Mouse (Mus musculus): ENCODE data around the gene Khdrbs2. TPM values are rescaled to one million over a fixed set of nuclear protein-coding genes. Genes with fewer than 3 reads are reported as not detected.

Khdrbs2 gene
- total RNA-seq, 2 experiments from 2014 or later = not detected

DNA sequence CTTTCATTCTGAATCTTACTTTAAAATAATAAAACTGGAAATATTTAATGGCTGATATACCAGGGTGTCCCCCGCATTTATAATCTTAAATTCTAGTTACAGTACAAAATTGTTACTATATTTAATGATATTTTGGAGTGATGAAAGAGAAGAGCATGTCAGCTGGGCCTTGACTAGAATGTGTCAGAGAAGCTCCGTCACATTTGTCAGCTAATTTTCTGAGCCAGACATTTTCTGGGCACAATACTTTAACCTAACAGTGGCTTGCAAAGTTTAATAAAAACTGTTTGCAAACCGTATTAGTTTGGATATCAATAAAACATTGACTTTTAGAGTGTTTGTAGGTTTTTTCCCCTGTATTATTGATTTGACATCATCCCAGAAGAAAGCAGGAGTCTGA, 380.9 kb downstream of the Khdrbs2 start:
- no peak for TF ChIP-seq CTCF (IDR thresholded peaks at IDR 0.05)
- H3K27ac ChIP-seq = no peak overlapping the region
- intact Hi-C loops (cut with DNase I) = no loop called here
- DNase-seq = no peak
- no peak overlapping the region for H3K4me3 ChIP-seq

DNA sequence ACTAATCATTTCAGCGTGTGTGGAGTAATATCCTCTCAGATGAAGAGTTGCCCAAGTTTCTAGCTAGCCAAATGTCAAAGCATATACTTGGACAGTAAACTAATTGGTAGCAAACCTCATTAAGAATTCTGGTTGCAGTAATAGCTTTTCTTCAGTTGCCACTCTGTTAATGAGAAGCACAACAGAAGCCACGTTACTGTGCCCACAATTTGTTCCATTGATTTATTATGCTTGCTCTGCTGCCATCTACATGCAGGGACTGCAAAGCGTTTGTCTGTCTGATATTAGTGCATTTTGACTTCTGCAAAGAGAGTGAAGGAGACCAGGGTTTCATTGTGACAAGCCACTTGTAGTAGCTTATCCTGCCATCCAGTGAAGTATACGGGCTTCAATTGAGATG, 381.4 kb downstream of the Khdrbs2 start:
- Histone ChIP-seq H3K27ac (no peak overlapping the region), H3K4me3 (no peak overlapping the region)
- no peak for TF ChIP-seq CTCF (IDR thresholded peaks at IDR 0.05)
- no peak for DNase-seq
- intact Hi-C loops (cut with DNase I) = no loop called here

DNA sequence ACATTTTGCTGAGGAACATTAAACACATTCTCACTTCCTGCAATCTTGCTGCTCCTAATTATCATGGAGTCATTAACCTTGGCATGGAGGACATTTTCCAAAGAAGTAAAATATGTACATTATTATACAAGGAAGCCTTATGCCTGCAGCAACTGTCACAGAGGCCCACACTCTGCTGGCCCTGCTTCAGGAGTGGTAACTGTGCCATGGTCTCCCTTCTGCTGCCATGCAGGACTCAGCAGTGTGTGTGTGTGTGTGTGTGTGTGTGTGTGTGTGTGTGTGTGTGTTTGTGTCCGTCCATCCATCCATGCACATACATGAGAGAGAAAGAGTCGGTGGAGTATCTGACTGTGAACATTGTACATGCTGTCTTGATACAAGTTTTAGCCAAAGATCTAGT, 396.4 kb downstream of the Khdrbs2 start:
- intact Hi-C loops (cut with DNase I) = no loop called here
- no peak for TF ChIP-seq CTCF (IDR thresholded peaks at IDR 0.05)
- DNase-seq = no peak
- Histone ChIP-seq H3K27ac (no peak overlapping the region), H3K4me3 (no peak overlapping the region)

DNA sequence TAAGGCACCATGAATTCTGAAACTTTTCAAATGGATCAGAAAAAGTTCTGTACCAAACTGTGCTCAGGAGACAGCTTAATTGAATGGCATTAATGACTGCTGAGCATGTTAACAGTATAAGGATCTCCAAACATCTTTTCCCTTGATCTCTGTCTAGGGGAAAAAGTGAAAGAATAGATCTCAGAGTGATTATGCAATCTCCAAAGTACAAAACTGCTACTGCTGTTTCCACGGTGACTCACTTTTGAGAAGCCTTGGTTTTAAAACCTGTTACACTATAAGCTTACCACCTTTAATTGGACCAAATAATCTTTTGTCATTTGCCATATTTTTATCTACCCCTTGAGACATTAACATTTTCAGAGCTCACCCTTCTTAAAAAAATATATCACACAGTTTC, 453.5 kb downstream of the Khdrbs2 start:
- no peak for TF ChIP-seq CTCF (IDR thresholded peaks at IDR 0.05)

DNA sequence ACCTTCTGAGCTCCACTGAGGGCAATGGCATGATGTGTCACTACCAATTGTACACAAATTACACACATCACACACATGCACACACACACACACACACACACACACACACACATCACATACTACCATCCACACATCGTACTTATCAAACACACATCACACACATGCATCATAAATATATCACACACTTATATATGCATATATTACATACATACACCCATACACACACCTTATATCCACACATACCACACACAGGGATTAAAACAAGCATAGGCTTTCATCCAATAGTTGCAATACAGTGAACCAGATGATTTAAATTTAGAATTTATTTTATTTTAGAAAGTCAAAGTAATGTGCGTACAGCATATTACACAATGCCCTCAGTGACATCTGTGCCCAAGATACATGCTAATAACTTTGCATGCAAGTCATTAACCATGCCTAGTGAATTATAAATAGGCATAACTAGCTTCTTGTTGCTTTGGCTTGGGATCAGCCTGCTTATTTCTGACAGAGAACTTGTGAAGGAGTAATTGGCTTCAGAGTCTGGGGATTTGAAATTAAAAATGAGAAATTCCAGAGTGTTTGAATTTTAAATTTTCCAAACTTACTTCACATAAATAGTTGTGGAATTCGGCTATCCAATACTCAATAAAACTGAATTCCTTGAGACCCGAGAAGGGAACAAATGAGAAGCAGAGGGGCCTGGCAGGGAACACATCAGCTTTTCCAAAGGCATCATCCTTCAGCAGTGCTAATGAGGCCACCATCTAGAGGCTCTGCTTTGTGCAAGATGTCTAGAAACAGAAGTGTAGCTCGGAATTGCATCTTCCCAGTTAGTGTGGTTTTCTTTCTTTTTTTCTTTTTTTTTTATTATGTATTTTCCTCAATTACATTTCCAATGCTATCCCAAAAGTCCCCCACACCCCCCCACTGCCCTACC, 460.2 kb downstream of the Khdrbs2 start:
- H3K27ac ChIP-seq = no peak overlapping the region
- intact Hi-C loops (cut with DNase I) = no loop called here

More for the DNA sequence above, 453.5 kb downstream of the Khdrbs2 start:
- Histone ChIP-seq H3K4me3 (no peak overlapping the region), H3K27ac (no peak overlapping the region)
- intact Hi-C loops (cut with DNase I) = no loop called here
- no peak for DNase-seq

DNA sequence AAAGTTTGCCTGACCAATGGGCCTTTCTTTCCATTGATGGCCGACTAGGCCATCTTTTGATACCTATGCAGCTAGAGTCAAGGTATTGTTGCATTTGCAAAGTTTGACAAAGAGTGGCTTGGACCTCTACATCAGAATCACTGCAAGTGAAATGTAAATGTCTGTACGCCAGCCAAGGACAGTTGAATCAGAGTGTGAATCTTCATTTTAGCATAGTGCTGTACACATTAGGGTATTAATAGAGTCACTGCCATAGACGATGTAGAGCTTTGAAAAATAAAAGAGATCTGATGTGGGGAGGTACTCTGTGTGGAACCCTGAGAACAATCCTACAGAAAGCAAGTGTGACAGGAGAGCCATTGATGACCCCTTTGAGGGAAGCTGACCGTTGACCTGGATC, 460.9 kb downstream of the Khdrbs2 start:
- no peak for DNase-seq
- TF ChIP-seq CTCF (IDR thresholded peaks at IDR 0.05) = no peak
- no peak overlapping the region for H3K27ac ChIP-seq
- intact Hi-C loops (cut with DNase I) = no loop called here
- no peak overlapping the region for H3K4me3 ChIP-seq

More for the DNA sequence above, 460.2 kb downstream of the Khdrbs2 start:
- TF ChIP-seq CTCF (IDR thresholded peaks at IDR 0.05) = no peak
- H3K4me3 ChIP-seq = no peak overlapping the region
- DNase-seq = no peak

DNA sequence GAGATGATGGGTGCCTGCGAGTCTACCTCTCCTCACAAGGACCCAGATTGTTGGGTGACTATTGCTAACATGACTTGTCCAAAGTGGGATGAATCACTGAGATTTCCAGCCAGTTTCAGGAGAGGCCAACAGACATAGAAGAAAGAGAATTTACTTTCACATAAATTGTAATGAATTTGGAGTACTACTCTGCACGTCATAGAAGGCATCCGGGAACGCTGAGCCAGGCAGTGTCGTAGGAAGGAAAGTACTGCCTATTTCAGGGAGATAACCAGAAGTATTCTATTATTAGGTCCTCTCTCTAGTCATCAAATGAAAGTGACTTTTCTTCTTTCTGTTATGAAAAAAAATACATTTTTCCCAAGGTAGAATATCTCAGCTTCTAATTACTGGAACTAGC, 466.6 kb downstream of the Khdrbs2 start:
- intact Hi-C loops (cut with DNase I) = no loop called here
- H3K4me3 ChIP-seq = no peak overlapping the region
- no peak for DNase-seq
- TF ChIP-seq CTCF (IDR thresholded peaks at IDR 0.05) = no peak
- H3K27ac ChIP-seq = no peak overlapping the region

DNA sequence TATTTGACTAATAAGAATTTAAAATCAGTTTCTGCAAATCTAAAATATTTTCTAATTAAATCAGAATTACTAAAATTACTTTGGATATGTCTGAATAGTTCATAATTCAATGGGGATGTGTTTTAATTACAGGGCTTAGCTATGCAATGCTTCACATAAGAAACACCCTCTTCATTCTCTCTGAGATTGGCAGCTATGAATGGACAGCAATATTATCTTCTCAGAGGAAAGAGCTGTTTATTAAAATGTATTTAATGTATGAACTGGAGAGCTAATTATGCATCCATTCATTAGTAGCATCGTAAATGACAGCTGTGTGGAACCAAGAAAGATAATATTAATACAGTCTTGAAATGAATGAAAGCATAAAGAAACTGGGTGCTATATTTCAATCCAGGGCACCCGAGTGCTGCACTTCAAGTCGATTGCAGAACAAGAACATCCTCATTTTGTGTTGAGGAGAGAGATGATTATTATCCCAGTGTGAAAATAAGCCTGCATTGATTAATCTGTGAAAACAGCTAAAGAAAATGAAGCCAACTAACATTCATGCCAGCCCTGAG, 477.2 kb downstream of the Khdrbs2 start:
- no peak for DNase-seq
- intact Hi-C loops (cut with DNase I) = no loop called here
- H3K27ac ChIP-seq = no peak overlapping the region
- no peak for TF ChIP-seq CTCF (IDR thresholded peaks at IDR 0.05)
- no peak overlapping the region for H3K4me3 ChIP-seq

DNA sequence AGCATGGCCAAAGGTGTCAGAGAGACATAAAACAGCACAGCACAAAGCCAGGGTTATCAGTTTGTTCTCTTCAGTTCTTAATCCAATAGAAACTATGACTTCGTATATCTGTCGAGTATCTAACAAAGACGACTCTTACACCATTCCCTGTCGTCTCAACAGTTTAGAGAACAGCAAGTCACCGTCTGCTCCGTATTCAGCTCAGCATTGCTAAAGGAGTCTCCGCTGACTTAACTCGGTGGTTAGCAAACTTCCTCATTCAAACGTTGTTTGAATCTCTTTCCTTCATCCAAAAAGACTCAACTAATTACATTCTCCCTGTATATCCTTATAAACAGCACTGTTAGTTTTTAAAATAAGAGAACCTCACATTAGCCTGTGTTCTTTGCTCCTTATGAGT, 521.3 kb downstream of the Khdrbs2 start:
- DNase-seq = no peak
- H3K27ac ChIP-seq = no peak overlapping the region
- H3K4me3 ChIP-seq = no peak overlapping the region
- intact Hi-C loops (cut with DNase I) = no loop called here
- TF ChIP-seq CTCF (IDR thresholded peaks at IDR 0.05) = no peak

DNA sequence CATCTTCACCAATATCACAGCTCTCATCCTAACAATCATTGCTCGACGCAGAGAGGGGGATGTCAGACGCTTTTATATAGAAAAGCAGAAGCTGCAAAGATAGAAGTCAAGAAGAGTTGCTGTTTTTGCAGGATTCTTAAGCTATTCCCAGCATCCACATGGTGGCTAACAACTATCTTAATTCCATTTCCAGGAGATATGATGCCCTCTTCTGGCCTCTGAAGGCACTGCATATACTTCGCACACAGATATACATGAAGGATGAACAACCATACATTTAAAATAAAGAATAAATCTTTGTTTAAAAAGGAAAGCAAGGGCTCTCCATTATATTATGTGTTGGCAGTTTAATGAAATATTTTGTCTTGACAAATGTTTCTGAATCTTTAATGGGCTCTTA, 527.6 kb downstream of the Khdrbs2 start:
- intact Hi-C loops (cut with DNase I) = no loop called here
- no peak overlapping the region for H3K27ac ChIP-seq
- TF ChIP-seq CTCF (IDR thresholded peaks at IDR 0.05) = no peak
- no peak for DNase-seq
- H3K4me3 ChIP-seq = no peak overlapping the region

DNA sequence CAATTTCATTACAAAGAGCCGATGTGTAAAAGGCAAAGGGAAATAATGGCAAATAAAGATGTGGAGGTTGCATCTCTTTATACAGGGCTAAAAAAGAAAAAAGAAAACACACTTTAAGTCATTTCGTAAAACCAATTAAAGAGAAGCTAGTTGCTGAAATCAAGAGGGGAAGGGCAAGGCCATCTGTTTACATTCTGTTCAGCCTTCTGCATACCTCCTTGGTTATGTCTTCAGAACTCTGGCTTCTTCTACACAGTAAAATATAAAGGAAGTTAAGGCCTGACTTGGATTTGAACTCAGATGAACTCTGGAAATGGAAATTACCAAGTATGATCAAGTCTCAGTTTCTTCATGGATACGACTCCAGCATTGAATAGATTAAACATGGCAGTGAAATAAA, 528.8 kb downstream of the Khdrbs2 start:
- intact Hi-C loops (cut with DNase I) = no loop called here
- no peak overlapping the region for H3K27ac ChIP-seq
- no peak overlapping the region for H3K4me3 ChIP-seq
- TF ChIP-seq CTCF (IDR thresholded peaks at IDR 0.05) = no peak
- DNase-seq = no peak

Data from gastrocnemius, adult 2 months (tissue).